Mouse (Mus musculus) heart, embryonic 16.5 days (tissue): Measurements from ENCODE around the gene Myo18a. TPM values are rescaled to one million over a fixed set of nuclear protein-coding genes. Genes with fewer than 3 reads are reported as not detected.
A peak's percentile ranks its signal among the peaks of the same experiment; 100 is the strongest.

ENCODE experiments used
- ATAC-seq: fragments of 200-750 bp; cut with Nextera tagmentation; replicated peaks from 2 replicates; pipeline ENCODE4 v1.8.0; 2017; ENCODE audit warnings: moderate number of reproducible peaks; ENCODE audit not compliant: insufficient read depth, low FRiP score; ENCODE audit errors: extremely low read depth
- H3K27ac ChIP-seq: fragments of 300-500 bp; sonication (generic); 2 replicates; pipeline ENCODE4 v1.5.1; 2014; ENCODE audit warnings: mild to moderate bottlenecking, low read length, control low read depth, moderate library complexity
- H3K27me3 ChIP-seq: fragments of 300-500 bp; sonication (generic); 2 replicates; pipeline ENCODE4 v1.6.1; 2014; ENCODE audit warnings: low read length, mixed read lengths; ENCODE audit not compliant: control insufficient read depth, insufficient read depth
- H3K36me3 ChIP-seq: fragments of 300-500 bp; sonication (generic); 2 replicates; pipeline ENCODE4 v1.6.1; 2014; ENCODE audit not compliant: control insufficient read depth, insufficient read depth
- H3K4me1 ChIP-seq: fragments of 300-500 bp; sonication (generic); 2 replicates; pipeline ENCODE4 v1.6.1; 2014; ENCODE audit warnings: low read length, mixed read lengths; ENCODE audit not compliant: control insufficient read depth, insufficient read depth
- H3K4me2 ChIP-seq: fragments of 300-500 bp; sonication (generic); 2 replicates; pipeline ENCODE4 v1.6.1; 2014; ENCODE audit warnings: low read depth, mild to moderate bottlenecking, control low read depth, low read length
- H3K4me3 ChIP-seq: fragments of 300-500 bp; sonication (generic); 2 replicates; pipeline ENCODE4 v1.5.1; 2014; ENCODE audit warnings: mild to moderate bottlenecking, control low read depth, low read length
- H3K9ac ChIP-seq: fragments of 300-500 bp; sonication (generic); 2 replicates; pipeline ENCODE4 v1.6.1; 2014; ENCODE audit warnings: low read length, control low read depth
- H3K9me3 ChIP-seq: fragments of 300-500 bp; sonication (generic); replicated peaks from 2 replicates; pipeline ENCODE4 v1.6.1; 2016; ENCODE audit warnings: low read length; ENCODE audit not compliant: control insufficient read depth
- WGBS: fragments of 180-500 bp; shearing (Covaris S2); extraction: QIAGEN DNeasy Blood & Tissue Kit; methylation state at CpG from one replicate; pipeline ENCODE4 v1.1.7; 2014; 5-methylcytosine and 5-hydroxymethylcytosine counted together
- polyA plus RNA-seq: library from polyadenylated mRNA; unstranded; fragments of >200 nt; fragmentation: Nextera tagmentation; extraction: Ambion mirVana; gene quantifications from 2 replicates; pipeline ENCODE4 v1.2.1, GENCODE M21; 2015

Myo18a gene
- polyA plus RNA-seq, 1 experiment from 2014 or later = 104 TPM

DNA sequence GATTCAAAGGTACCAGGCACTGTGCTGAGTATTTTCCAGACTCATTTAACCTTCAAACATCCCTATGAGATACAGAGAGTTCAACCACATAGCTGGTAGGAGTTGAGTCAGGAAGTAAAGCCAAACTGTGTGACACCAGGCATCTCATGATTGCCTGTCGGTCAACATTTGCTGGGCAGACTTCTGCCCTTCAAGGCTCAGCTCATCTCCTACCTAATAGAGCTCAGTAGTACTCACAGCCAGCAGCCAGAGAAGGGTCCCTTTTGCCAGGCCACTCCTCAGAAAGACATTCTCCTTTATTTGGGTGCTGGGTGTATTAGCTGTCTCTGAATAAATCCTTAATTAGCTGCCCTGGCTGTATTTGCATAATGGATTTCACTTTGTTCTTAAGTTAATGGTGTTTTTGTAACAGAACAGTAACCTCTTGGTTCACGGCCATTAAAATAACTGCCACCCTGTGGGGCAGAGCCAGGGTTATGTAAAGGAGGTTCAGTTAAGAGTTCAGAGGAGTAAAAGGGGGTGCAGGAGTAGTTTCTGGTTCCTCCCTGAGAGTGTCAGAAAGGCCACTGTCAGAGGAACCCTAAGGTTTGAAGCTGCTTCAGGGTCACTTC lies 127.7 kb downstream of the Myo18a start:
- H3K9ac ChIP-seq = no peak overlapping the region
- H3K4me2 ChIP-seq = no peak overlapping the region
- H3K27me3 ChIP-seq = peaks cover 3% of the 10 kb centered on the region; the same call in 1 of the 2 replicates
- no peak for ATAC-seq
- H3K27ac ChIP-seq = no peak overlapping the region
- H3K4me1 ChIP-seq = peaks cover 32% of the 10 kb centered on the region
- H3K36me3 ChIP-seq = no peaks in the 10 kb centered on the region
- no peaks in the 10 kb centered on the region for H3K9me3 ChIP-seq
- H3K4me3 ChIP-seq = no peak overlapping the region
- WGBS = 77% methylated on average over 2 of the region's 2 CpGs

DNA sequence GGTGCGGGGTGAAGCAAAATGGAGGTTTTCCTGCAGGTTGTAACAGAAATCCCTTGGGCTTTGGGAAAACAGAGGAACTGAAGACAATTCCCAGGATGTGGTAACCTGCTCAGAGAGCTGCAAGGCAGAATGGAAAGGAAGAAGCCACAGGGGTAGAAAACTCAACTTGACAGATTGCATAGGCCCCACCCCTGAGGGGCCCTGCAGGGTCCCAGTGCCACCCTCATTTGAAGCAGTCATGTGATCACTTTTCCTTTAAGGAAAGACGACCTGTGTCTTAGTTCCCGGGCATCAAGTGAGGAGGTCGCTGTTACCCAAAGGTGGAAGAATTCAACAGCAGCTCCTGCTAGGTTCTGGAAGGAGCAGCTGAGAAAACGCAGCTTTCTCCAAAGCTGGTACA lies 129.8 kb downstream of the Myo18a start:
- H3K4me1 ChIP-seq = peaks cover 31% of the 10 kb centered on the region
- H3K9me3 ChIP-seq = no peaks in the 10 kb centered on the region
- H3K9ac ChIP-seq = no peak overlapping the region
- H3K27ac ChIP-seq = no peak overlapping the region; the same call in 1 of the 2 replicates
- no peak for ATAC-seq
- H3K36me3 ChIP-seq = no peaks in the 10 kb centered on the region
- peaks cover 4% of the 10 kb centered on the region for H3K27me3 ChIP-seq
- H3K4me3 ChIP-seq = no peak overlapping the region
- 27% methylated on average over 5 of the region's 5 CpGs for WGBS
- no peak overlapping the region for H3K4me2 ChIP-seq

DNA sequence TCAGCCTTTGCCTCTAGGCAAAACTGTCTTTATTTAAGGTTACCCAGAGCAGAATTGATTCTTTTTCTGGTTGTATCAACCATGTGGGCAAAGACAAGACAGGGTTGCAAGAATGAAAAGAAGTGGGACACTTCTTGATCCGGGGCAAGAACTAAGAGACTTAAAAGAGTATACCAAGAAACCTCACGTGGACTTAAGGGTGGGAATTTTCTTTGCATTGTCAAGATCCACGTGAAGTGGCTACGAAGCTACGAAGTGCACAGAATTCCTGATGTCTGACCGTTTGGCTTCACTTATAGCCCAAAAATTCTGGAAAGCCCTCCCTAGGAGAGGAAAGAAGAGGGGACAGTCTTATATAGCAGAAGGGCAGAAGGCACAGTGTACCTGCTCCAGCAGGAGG lies 130.2 kb downstream of the Myo18a start:
- 49% methylated on average over 6 of the region's 6 CpGs for WGBS
- Histone ChIP-seq H3K27me3 (peaks cover 5% of the 10 kb centered on the region), H3K9ac (no peak overlapping the region), H3K4me1 (peaks cover 31% of the 10 kb centered on the region), H3K36me3 (no peaks in the 10 kb centered on the region), H3K4me2 (peak overlapping the region; percentile 36; the same call in 1 of the 2 replicates), H3K4me3 (no peak overlapping the region), H3K9me3 (no peaks in the 10 kb centered on the region), H3K27ac (peak overlapping the region; percentile 81)
- ATAC-seq = no peak

DNA sequence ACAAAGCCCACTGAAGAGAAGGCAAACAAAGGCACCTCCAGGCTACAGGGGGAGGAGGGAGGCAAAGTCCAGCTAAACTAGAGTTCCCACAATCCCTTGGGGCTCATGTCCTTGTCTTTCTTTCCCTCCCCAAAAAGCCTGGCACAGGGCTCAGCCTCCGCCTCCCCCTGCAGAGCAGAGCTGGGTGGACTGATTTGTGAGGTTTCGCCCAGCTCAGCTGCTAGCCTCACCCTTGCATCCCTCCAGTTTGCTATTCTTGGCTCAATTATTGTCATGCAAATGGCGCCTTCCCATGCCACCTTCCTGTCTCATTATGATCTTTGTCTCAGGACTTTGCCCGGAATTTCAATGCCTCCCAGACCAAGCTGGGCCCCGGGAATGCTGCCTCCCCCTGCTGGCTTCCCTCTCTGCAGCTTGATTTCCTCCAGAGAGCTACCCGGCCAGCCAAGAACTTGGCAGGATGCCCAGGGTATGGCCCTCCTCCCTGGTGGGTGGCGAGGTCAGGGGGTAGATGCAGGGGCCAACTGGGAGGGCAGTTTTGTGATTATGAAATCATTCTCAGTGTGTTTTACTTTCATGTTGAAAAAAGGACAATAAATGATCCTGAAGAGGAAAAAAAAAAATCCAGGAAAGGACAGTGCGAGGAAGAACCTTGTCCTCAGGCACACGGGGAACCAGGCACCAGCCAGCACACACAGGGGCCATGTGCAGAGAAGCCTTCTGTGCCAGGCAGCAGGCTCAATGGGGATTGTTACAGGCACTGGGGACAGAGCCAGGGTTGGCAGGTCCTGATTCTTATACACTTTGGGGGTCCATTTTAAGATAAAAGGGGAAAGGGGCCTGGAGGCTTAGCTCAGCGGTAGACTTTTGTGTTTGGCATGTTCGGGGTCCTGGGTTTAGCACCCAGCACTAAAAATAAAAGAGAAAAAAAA lies 131.0 kb downstream of the Myo18a start, which contains the start of gene Pipox:
TSS of gene Pipox (minus strand) at position 310 of the 932 bp plus-strand sequence.
- H3K9ac ChIP-seq = no peak within 1 kb of the TSS
- peaks cover 31% of the 10 kb centered on the region for H3K4me1 ChIP-seq
- ATAC-seq = peak; percentile 86
- peaks cover 5% of the 10 kb centered on the region for H3K27me3 ChIP-seq
- 20% methylated on average over 11 of the region's 11 CpGs for WGBS
- peak within 1 kb of the TSS; percentile 81 for H3K27ac ChIP-seq
- no peaks in the 10 kb centered on the region for H3K9me3 ChIP-seq
- no peak within 1 kb of the TSS for H3K4me3 ChIP-seq
- no peaks in the 10 kb centered on the region for H3K36me3 ChIP-seq
- peak within 1 kb of the TSS; percentile 36 for H3K4me2 ChIP-seq

DNA sequence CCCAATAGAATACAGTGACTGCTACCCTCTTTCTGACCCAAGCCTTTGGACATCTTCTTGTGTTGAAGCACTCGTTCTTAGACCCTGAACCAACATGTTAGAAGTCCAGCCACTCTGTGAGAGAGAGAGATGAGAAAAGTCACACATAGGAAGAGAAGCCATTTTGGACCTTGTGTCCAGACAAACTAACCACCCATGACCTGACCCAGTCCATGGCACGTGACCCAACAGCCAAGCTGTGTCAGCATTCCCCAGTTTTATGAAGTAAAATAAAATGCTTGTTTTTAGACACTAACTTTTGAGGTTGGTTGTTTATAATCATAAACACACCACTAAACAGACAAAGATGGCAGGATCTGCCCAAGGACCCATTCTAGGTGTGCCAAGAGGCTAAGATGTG lies 131.9 kb downstream of the Myo18a start:
- peaks cover 31% of the 10 kb centered on the region for H3K4me1 ChIP-seq
- 76% methylated on average over 2 of the region's 2 CpGs for WGBS

DNA sequence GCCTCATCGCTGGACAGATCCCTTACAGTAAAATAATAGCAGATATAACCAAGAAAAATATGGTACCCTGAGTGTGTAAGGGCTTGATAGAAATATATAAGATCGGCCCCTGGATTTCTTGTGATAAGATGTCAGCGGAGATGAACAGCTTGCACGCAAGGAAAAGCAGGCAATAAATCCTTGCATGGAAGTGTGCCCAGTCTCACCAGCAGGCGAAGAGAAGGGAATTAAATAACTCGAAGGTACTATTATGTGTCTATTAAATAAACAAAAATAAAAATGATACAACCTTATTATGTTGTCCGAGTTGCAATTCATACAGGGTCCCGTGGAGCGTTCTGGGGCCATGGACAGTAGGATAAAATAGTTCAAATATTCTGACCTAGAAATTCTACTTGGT lies 133.0 kb downstream of the Myo18a start:
- Histone ChIP-seq H3K4me3 (no peak overlapping the region), H3K27ac (no peak overlapping the region), H3K36me3 (no peaks in the 10 kb centered on the region), H3K27me3 (peaks cover 8% of the 10 kb centered on the region), H3K4me2 (no peak overlapping the region), H3K9me3 (no peaks in the 10 kb centered on the region), H3K4me1 (peaks cover 31% of the 10 kb centered on the region), H3K9ac (no peak overlapping the region)
- no peak for ATAC-seq
- WGBS = 84% methylated on average over 9 of the region's 9 CpGs

More for the DNA sequence above, 131.9 kb downstream of the Myo18a start:
- H3K27ac ChIP-seq = no peak overlapping the region
- no peaks in the 10 kb centered on the region for H3K9me3 ChIP-seq
- no peak overlapping the region for H3K9ac ChIP-seq
- H3K27me3 ChIP-seq = peaks cover 8% of the 10 kb centered on the region
- no peaks in the 10 kb centered on the region for H3K36me3 ChIP-seq
- no peak overlapping the region for H3K4me3 ChIP-seq
- H3K4me2 ChIP-seq = no peak overlapping the region
- no peak for ATAC-seq

DNA sequence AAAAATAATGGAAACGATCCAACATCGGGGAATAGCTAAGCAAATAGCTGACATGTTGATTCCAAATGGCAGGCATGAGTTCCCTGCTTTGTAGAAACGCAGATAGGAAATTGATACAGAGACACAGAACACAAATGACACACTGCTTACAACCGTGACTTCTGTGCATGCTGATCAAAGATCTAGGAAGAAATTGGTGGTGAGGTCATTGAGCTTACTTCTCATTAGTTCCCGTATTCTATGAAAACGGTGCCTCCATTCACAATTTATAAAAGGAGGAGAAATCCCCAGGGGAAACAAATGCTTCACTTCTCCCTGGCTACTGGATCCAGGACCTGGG lies 133.4 kb downstream of the Myo18a start:
- H3K36me3 ChIP-seq = no peaks in the 10 kb centered on the region
- H3K27me3 ChIP-seq = peaks cover 8% of the 10 kb centered on the region
- peak overlapping the region; percentile 59 for H3K4me2 ChIP-seq
- peak overlapping the region; percentile 23 for H3K4me3 ChIP-seq
- 48% methylated on average over 6 of the region's 6 CpGs for WGBS
- H3K9me3 ChIP-seq = no peaks in the 10 kb centered on the region
- no peak for ATAC-seq
- H3K27ac ChIP-seq = no peak overlapping the region
- H3K4me1 ChIP-seq = peaks cover 31% of the 10 kb centered on the region
- no peak overlapping the region for H3K9ac ChIP-seq

DNA sequence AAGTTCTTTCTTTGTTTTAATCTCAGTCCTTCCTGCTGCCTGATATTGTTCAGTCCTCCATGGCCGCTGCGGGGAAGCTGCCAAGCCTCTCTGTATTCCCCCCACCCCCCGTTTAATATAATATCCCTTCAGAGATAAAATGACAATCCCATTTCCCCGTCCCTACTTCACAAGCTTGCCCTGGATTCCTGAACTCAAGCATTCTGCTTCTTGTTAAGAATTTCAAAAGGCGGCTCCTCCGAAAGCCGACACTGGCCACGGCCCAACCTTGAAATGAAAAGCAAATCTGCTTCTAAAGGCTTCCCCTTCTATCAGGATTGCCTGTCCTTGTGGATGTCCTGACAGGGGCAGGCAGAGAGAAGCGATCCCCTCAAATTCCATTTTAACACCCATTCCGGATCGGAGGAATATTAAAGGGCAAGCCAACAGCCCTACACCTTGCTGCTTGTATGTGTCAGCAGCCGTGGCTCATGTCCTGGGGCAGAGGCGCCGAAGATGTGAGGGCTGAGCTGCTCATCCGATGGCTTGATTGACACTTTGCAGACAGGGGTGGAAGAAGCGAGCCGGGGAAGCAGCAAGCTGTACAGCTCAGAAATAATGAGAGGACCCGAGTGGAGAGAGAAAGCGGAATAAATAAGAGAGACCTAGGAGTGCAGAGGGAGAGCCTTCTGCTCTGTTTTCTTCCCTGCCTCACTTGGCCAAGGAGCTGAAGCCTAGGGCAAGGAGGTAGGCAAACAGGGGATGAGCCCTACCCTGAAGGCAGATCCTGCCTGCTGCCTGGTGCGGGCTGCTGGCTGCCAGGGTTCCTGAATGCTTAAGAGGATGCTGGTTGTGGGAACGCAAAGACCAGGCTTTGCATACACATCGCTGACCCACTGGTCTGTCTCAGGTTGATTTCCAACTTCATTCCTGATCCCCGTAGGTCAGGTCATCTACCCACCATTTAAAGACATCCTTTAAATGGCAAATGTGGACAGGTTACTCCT lies 134.1 kb downstream of the Myo18a start:
- Histone ChIP-seq H3K36me3 (no peaks in the 10 kb centered on the region), H3K9ac (no peak overlapping the region; the same call in 1 of the 2 replicates), H3K4me1 (peaks cover 31% of the 10 kb centered on the region), H3K27me3 (peaks cover 8% of the 10 kb centered on the region), H3K27ac (no peak overlapping the region), H3K4me2 (peak overlapping the region; percentile 59), H3K4me3 (peak overlapping the region; percentile 23), H3K9me3 (no peaks in the 10 kb centered on the region)
- WGBS = 19% methylated on average over 23 of the region's 23 CpGs
- ATAC-seq = no peak
